Mouse (Mus musculus) stomach, embryonic 16.5 days (tissue): Measurements from ENCODE around the gene Olfr518. TPM values are rescaled to one million over a fixed set of nuclear protein-coding genes. Genes with fewer than 3 reads are reported as not detected.

Source experiments
- ATAC-seq: fragments of 200-750 bp; cut with Nextera tagmentation; 2 replicates; pipeline ENCODE4 v1.8.0; 2017; ENCODE audit warnings: moderate number of reproducible peaks, moderate TSS enrichment; ENCODE audit not compliant: insufficient read depth, low FRiP score
- H3K27ac ChIP-seq: fragments of 300-500 bp; sonication (generic); 2 replicates; pipeline ENCODE4 v1.5.1; 2014; ENCODE audit warnings: low read length
- H3K27me3 ChIP-seq: fragments of 300-500 bp; sonication (generic); 2 replicates; pipeline ENCODE4 v1.6.1; 2014; ENCODE audit warnings: low read length, control low read depth, mixed read lengths; ENCODE audit not compliant: control insufficient read depth, insufficient read depth
- H3K36me3 ChIP-seq: fragments of 300-500 bp; sonication (generic); 2 replicates; pipeline ENCODE4 v1.6.1; 2014; ENCODE audit warnings: low read length; ENCODE audit not compliant: control insufficient read depth, insufficient read depth
- H3K4me1 ChIP-seq: fragments of 300-500 bp; sonication (generic); 2 replicates; pipeline ENCODE4 v1.6.1; 2014; ENCODE audit warnings: low read length, control low read depth, mixed read lengths; ENCODE audit not compliant: control insufficient read depth, insufficient read depth
- H3K4me2 ChIP-seq: fragments of 300-500 bp; sonication (generic); 2 replicates; pipeline ENCODE4 v1.6.1; 2014; ENCODE audit warnings: low read depth, low read length, mixed read lengths
- H3K4me3 ChIP-seq: fragments of 300-500 bp; sonication (generic); replicated peaks from 2 replicates; pipeline ENCODE4 v1.5.1; 2014; ENCODE audit warnings: mild to moderate bottlenecking, low read length
- H3K9ac ChIP-seq: fragments of 300-500 bp; sonication (generic); 2 replicates; pipeline ENCODE4 v1.6.1; 2014; ENCODE audit warnings: low read length
- H3K9me3 ChIP-seq: fragments of 300-500 bp; sonication (generic); replicated peaks from 2 replicates; pipeline ENCODE4 v1.6.1; 2016; ENCODE audit warnings: low read length, control low read depth; ENCODE audit not compliant: control insufficient read depth
- WGBS: fragments of 180-500 bp; shearing (Covaris S2); extraction: QIAGEN DNeasy Blood & Tissue Kit; methylation state at CpG from one replicate; pipeline ENCODE4 v1.1.7; 2014; 5-methylcytosine and 5-hydroxymethylcytosine counted together
- polyA plus RNA-seq: library from polyadenylated mRNA; unstranded; fragments of >200 nt; fragmentation: Nextera tagmentation; extraction: Ambion mirVana; gene quantifications from 2 replicates; pipeline ENCODE4 v1.2.1, GENCODE M21; 2015

Gene Olfr518
- polyA plus RNA-seq, 1 experiment from 2014 or later = not detected

DNA sequence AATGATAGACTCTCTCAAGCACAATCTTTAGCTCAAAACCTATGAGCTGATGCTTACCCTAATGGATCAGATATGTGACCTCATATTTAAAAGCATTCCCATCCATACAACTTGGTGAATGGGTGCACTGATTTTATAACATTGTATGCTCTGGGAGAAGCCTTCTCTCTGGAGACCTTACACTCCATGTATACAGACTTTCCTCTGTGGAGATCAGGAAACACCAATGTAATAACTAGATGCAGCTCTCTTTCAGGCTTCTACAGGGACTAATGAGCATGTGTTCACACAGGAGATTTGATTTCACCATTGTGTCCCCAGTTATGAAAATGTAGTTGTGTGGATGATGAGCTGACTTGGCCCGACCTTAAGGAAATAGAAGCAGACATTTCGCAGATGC lies 34.4 kb downstream of the Olfr518 start, which contains the start of gene Olfr516:
Olfr516 (minus strand) TSS at position 101 of the 400 bp plus-strand sequence.
- no peaks in the 10 kb centered on the region for H3K9me3 ChIP-seq
- no peaks in the 10 kb centered on the region for H3K36me3 ChIP-seq
- H3K4me1 ChIP-seq = no peaks in the 10 kb centered on the region
- no peak for ATAC-seq
- WGBS = 85% methylated on average over 2 of the region's 2 CpGs
- no peak within 1 kb of the TSS for H3K9ac ChIP-seq
- H3K27me3 ChIP-seq = no peaks in the 10 kb centered on the region
- H3K4me3 ChIP-seq = no peak within 1 kb of the TSS
- no peak within 1 kb of the TSS for H3K27ac ChIP-seq
- H3K4me2 ChIP-seq = no peak within 1 kb of the TSS

Other genes starting within 250 kb of the Olfr518 start
- not detected in 2 replicates for gene Olfr509, start 233.1 kb downstream of the Olfr518 start, polyA plus RNA-seq
- gene Olfr510, start 218.6 kb downstream of the Olfr518 start, polyA plus RNA-seq = not detected in 2 replicates
- not detected in 2 replicates for gene Olfr512, start 171.7 kb downstream of the Olfr518 start, polyA plus RNA-seq
- not detected in 2 replicates for gene Olfr513, start 134.0 kb downstream of the Olfr518 start, polyA plus RNA-seq
- not detected in 2 replicates for gene Olfr514, start 59.0 kb downstream of the Olfr518 start, polyA plus RNA-seq
- not detected in 2 replicates for gene Olfr516, start 34.5 kb downstream of the Olfr518 start, polyA plus RNA-seq
- not detected in 2 replicates for gene Olfr517, start 12.6 kb downstream of the Olfr518 start, polyA plus RNA-seq
- not detected in 2 replicates for gene Olfr519, start 9.4 kb upstream of the Olfr518 start, polyA plus RNA-seq
- 0.89 and 2.3 TPM in 2 replicates for gene Nlrp10, start 45.2 kb upstream of the Olfr518 start, polyA plus RNA-seq
- gene Eif3f, start 49.4 kb upstream of the Olfr518 start, polyA plus RNA-seq = 60.7 and 63.5 TPM in 2 replicates
- 2.1 and 2.6 TPM in 2 replicates for gene Tub, start 65.3 kb upstream of the Olfr518 start, polyA plus RNA-seq
- 2.4 and 2.9 TPM in 2 replicates for gene Ric3, start 198.3 kb upstream of the Olfr518 start, polyA plus RNA-seq